Mouse (Mus musculus) MEL (cell line): ENCODE results near the gene Grm6. TPM values are rescaled to one million over a fixed set of nuclear protein-coding genes. Genes with fewer than 3 reads are reported as not detected.

ENCODE experiments used
- DNase-seq: peaks from one replicate; pipeline ENCODE4 v3.0.0; 2011; ENCODE audit warnings: low read depth, low spot score
- H3K27ac ChIP-seq: 2 replicates; pipeline ENCODE4 v1.5.1; 2012; ENCODE audit warnings: low read depth, mild to moderate bottlenecking, control low read depth, low read length, moderate library complexity; ENCODE audit not compliant: control insufficient read depth
- H3K27me3 ChIP-seq, 2 experiments: fragments of 150-350 bp in 1 of 2; sonication (generic) in 1 of 2; 2 replicates each; pipeline ENCODE4 v1.6.1; 2012; ENCODE audit warnings: low read length in 2 of 2, mild to moderate bottlenecking in 2 of 2, improper control_type of control experiment in 1 of 2, moderate library complexity in 1 of 2; ENCODE audit not compliant: insufficient read depth in 2 of 2, control insufficient read depth in 1 of 2
- H3K36me3 ChIP-seq, 2 experiments: 2 replicates each; pipeline ENCODE4 v1.6.1; 2012 to 2014; ENCODE audit warnings: low read length in 2 of 2, improper control_type of control experiment in 1 of 2, inconsistent platforms in 1 of 2, mild to moderate bottlenecking in 1 of 2; ENCODE audit not compliant: insufficient read depth in 2 of 2, control insufficient read depth in 1 of 2
- H3K4me1 ChIP-seq, 2 experiments: fragments of 150-350 bp in 1 of 2; sonication (generic) in 1 of 2; 2 replicates each; pipeline ENCODE4 v1.6.1; 2012; ENCODE audit warnings: low read length in 2 of 2, improper control_type of control experiment in 1 of 2, mild to moderate bottlenecking in 1 of 2; ENCODE audit not compliant: insufficient read depth in 2 of 2, control insufficient read depth in 1 of 2
- H3K4me3 ChIP-seq, 2 experiments: fragments of 150-350 bp in 1 of 2; sonication (generic) in 1 of 2; 2 replicates each; pipeline ENCODE4 v1.5.1; 2012; ENCODE audit warnings: low read depth in 2 of 2, low read length in 2 of 2, mild to moderate bottlenecking in 2 of 2, moderate library complexity in 2 of 2, control low read depth in 1 of 2, improper control_type of control experiment in 1 of 2; ENCODE audit not compliant: control insufficient read depth in 1 of 2, insufficient read depth in 1 of 2
- H3K79me2 ChIP-seq: 2 replicates; pipeline ENCODE4 v1.6.1; 2012; ENCODE audit warnings: mild to moderate bottlenecking, low read length, moderate library complexity; ENCODE audit not compliant: control insufficient read depth, poor library complexity, insufficient read depth
- H3K9ac ChIP-seq: 2 replicates; pipeline ENCODE4 v1.6.1; 2012; ENCODE audit warnings: low read depth, mild to moderate bottlenecking, control low read depth, low read length, moderate library complexity; ENCODE audit not compliant: control insufficient read depth, poor library complexity, severe bottlenecking
- H3K9me3 ChIP-seq: fragments of 150-350 bp; sonication (generic); replicated peaks from 2 replicates; pipeline ENCODE4 v1.6.1; 2012; ENCODE audit warnings: mild to moderate bottlenecking, low read length, improper control_type of control experiment, moderate library complexity; ENCODE audit not compliant: insufficient read depth
- BHLHE40 ChIP-seq: IDR thresholded peaks from 2 replicates; pipeline ENCODE4 v1.6.1; 2012; ENCODE audit warnings: low read depth, mild to moderate bottlenecking, inconsistent platforms, low read length, improper control_type of control experiment, borderline replicate concordance
- CHD1 ChIP-seq: IDR thresholded peaks from 2 replicates; pipeline ENCODE4 v1.6.1; 2012; ENCODE audit warnings: low read depth, mild to moderate bottlenecking, inconsistent platforms, low read length, improper control_type of control experiment
- CHD2 ChIP-seq: IDR thresholded peaks from 2 replicates; pipeline ENCODE4 v1.6.1; 2011; ENCODE audit warnings: low read length, improper control_type of control experiment
- E2F4 ChIP-seq: IDR thresholded peaks from 2 replicates; pipeline ENCODE4 v1.6.1; 2011; ENCODE audit warnings: low read depth, low read length, improper control_type of control experiment, borderline replicate concordance
- EP300 ChIP-seq, 2 experiments: IDR thresholded peaks; 2 replicates each; pipeline ENCODE4 v1.6.1; 2011; ENCODE audit warnings: improper control_type of control experiment in 2 of 2, low read length in 2 of 2, low read depth in 1 of 2, mild to moderate bottlenecking in 1 of 2
- ETS1 ChIP-seq: IDR thresholded peaks from 2 replicates; pipeline ENCODE4 v1.6.1; 2012; ENCODE audit warnings: low read depth, mild to moderate bottlenecking, inconsistent platforms, low read length, improper control_type of control experiment, moderate library complexity
- GATA1 ChIP-seq: IDR thresholded peaks from 2 replicates; pipeline ENCODE4 v1.6.1; 2011; ENCODE audit warnings: low read depth, low read length, improper control_type of control experiment
- KAT2A ChIP-seq: conservative IDR thresholded peaks from 2 replicates; pipeline ENCODE4 v1.6.1; 2012; ENCODE audit warnings: low read depth, low read length, improper control_type of control experiment, inconsistent platforms
- MAFK ChIP-seq: IDR thresholded peaks from 2 replicates; pipeline ENCODE4 v1.6.1; 2011; ENCODE audit warnings: low read depth, mild to moderate bottlenecking, low read length, improper control_type of control experiment, borderline replicate concordance
- MAX ChIP-seq: IDR thresholded peaks from 2 replicates; pipeline ENCODE4 v1.6.1; 2011; ENCODE audit warnings: low read length, improper control_type of control experiment
- MEF2A ChIP-seq: IDR thresholded peaks from 2 replicates; pipeline ENCODE4 v1.6.1; 2014; ENCODE audit warnings: low read depth, mild to moderate bottlenecking, inconsistent platforms, low read length, improper control_type of control experiment; ENCODE audit not compliant: poor library complexity, insufficient replicate concordance, severe bottlenecking; ENCODE audit errors: extremely low read depth
- MYB ChIP-seq: IDR thresholded peaks from 2 replicates; pipeline ENCODE4 v1.6.1; 2011; ENCODE audit warnings: mild to moderate bottlenecking, low read depth, low read length, improper control_type of control experiment
- MYC ChIP-seq: IDR thresholded peaks from 2 replicates; pipeline ENCODE4 v1.6.1; 2011; ENCODE audit warnings: low read depth, mild to moderate bottlenecking, low read length, improper control_type of control experiment, moderate library complexity
- RAD21 ChIP-seq: IDR thresholded peaks from 2 replicates; pipeline ENCODE4 v1.6.1; 2011; ENCODE audit warnings: mild to moderate bottlenecking, low read depth, low read length, improper control_type of control experiment
- SIN3A ChIP-seq: IDR thresholded peaks from 2 replicates; pipeline ENCODE4 v1.6.1; 2012; ENCODE audit warnings: low read length, improper control_type of control experiment, inconsistent platforms
- SMC3 ChIP-seq: IDR thresholded peaks from 2 replicates; pipeline ENCODE4 v1.6.1; 2011; ENCODE audit warnings: low read depth, low read length, improper control_type of control experiment
- TAL1 ChIP-seq: IDR thresholded peaks from 2 replicates; pipeline ENCODE4 v1.6.1; 2012; ENCODE audit warnings: mild to moderate bottlenecking, inconsistent platforms, low read length, moderate library complexity, mixed read lengths
- TBP ChIP-seq: IDR thresholded peaks from 2 replicates; pipeline ENCODE4 v1.8.0; 2011; ENCODE audit warnings: low read depth, low read length, improper control_type of control experiment
- USF1 ChIP-seq: IDR thresholded peaks from 2 replicates; pipeline ENCODE4 v1.6.1; 2014; ENCODE audit warnings: low read depth, mild to moderate bottlenecking, inconsistent platforms, low read length, improper control_type of control experiment, moderate library complexity
- USF2 ChIP-seq, 2 experiments: IDR thresholded peaks; 2 replicates each; pipeline ENCODE4 v1.6.1; 2011 to 2012; ENCODE audit warnings: improper control_type of control experiment in 2 of 2, low read length in 2 of 2, borderline replicate concordance in 1 of 2, inconsistent platforms in 1 of 2, low read depth in 1 of 2, mild to moderate bottlenecking in 1 of 2; ENCODE audit not compliant: insufficient read depth in 1 of 2
- polyA plus RNA-seq, 2 experiments: library from polyadenylated mRNA; stranded (reverse) in 1 of 2; unstranded in 1 of 2; fragments of >175 nt in 1 of 2; fragments of >200 nt in 1 of 2; gene quantifications; 2 replicates each; pipeline versions ENCODE4 v1.2.1 to v1.2.4; 2012; ENCODE audit warnings: low replicate concordance in 2 of 2, low read depth in 1 of 2; ENCODE audit not compliant: insufficient read length in 2 of 2, insufficient read depth in 1 of 2, missing spikeins in 1 of 2
- total RNA-seq: library from RNA; depleted of rRNA; stranded (reverse); fragments of 300-350 nt; gene quantifications from 2 replicates; pipeline ENCODE4 v1.2.3, GENCODE M21; 2012

Grm6 gene
- total and polyA plus RNA-seq, 3 experiments, result 0.14 TPM; not detected in 2

DNA sequence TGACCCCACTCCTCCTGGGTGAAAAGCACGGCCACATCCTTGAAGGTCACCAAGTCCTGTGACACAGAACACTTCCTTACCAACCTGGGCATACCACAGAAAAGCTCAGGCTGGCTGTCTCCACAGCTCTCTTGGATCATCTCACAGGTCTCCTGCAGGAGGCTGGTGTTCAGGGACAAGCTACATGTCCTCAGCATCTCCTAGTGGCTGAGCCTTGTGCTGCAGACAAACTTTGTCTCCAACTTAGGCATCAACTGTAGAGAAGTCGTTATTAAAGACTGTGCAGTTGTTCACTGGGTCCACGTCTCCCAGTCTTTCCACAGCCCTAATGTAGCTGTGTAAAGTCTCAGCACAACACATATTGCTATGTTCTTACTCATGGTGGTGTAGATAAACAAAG is 33.3 kb downstream of the Grm6 start:
- no peaks in the 10 kb centered on the region for H3K79me2 ChIP-seq
- H3K9ac ChIP-seq, result no peak overlapping the region
- no peak for TF ChIP-seq MYB
- TF ChIP-seq E2F4, result no peak
- no peak for TF ChIP-seq GATA1
- no peak for TF ChIP-seq TAL1
- TF ChIP-seq MAFK, result no peak
- TF ChIP-seq MAX, result no peak
- TF ChIP-seq USF1, result no peak
- no peak for TF ChIP-seq MEF2A
- TF ChIP-seq ETS1, result no peak
- no peak for TF ChIP-seq BHLHE40
- no peak for TF ChIP-seq KAT2A
- TF ChIP-seq MYC, result no peak
- no peak for TF ChIP-seq EP300 (IDR thresholded peaks at IDR 0.05; ENCODE audit: low read depth in 1 of 2, low read length in 2 of 2)
- no peak for TF ChIP-seq CHD2
- no peak for TF ChIP-seq USF2 (IDR thresholded peaks at IDR 0.05; ENCODE audit: borderline replicate concordance in 1 of 2, insufficient read depth in 1 of 2, low read depth in 1 of 2, low read length in 2 of 2)
- no peak for TF ChIP-seq SMC3
- H3K27me3 ChIP-seq, result no peaks in the 10 kb centered on the region
- no peak for DNase-seq
- no peak overlapping the region for H3K27ac ChIP-seq
- no peaks in the 10 kb centered on the region for H3K9me3 ChIP-seq
- H3K36me3 ChIP-seq, result no peaks in the 10 kb centered on the region
- no peaks in the 10 kb centered on the region for H3K4me1 ChIP-seq
- no peak overlapping the region for H3K4me3 ChIP-seq

DNA sequence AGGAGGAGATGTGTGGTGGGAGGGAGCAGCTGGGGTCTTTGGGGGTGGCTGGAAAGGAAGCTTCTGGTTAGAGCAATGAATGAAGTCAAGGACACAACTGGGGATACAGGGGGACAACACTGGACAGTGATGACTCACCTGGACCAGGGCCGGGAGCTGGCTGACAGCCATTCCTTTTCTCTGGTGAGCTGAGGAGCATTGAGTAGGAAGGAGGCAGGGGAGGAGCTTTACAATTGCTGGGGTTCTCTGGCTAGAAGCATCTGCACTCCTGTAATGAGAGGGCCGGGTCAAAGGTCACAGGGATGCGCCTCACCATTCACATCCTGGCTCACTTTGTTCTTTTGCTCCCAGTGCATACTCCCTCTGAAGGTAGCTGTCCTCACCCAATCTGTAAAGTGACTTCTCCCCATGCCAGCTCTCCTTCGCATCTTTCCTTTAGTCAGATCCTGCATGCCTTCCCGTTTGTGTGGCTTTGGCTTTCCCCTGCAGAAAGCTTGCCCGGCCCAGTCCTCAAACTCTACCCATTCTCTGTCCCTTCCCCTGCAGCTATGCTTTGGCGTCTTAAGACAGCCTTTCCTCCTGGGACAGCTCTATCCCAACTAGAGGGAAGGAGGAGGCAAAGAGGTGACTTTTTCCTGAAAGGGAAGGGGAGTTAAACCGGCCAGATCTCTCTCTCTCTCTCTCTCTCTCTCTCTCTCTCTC is 35.9 kb downstream of the Grm6 start:
- H3K79me2 ChIP-seq, result no peaks in the 10 kb centered on the region
- no peak for DNase-seq
- TF ChIP-seq TBP (no peak), SMC3 (no peak), CHD1 (no peak), RAD21 (no peak), SIN3A (no peak), KAT2A (no peak), USF2 (IDR thresholded peaks at IDR 0.05; ENCODE audit: borderline replicate concordance in 1 of 2, insufficient read depth in 1 of 2, low read depth in 1 of 2, low read length in 2 of 2) (no peak), MEF2A (no peak)
- TF ChIP-seq, all 39 proteins: peak for 0
- Histone ChIP-seq H3K27me3 (no peaks in the 10 kb centered on the region), H3K9me3 (no peaks in the 10 kb centered on the region), H3K36me3 (no peaks in the 10 kb centered on the region), H3K9ac (no peak overlapping the region), H3K4me1 (no peaks in the 10 kb centered on the region), H3K4me3 (no peak overlapping the region), H3K27ac (no peak overlapping the region)
